Mouse (Mus musculus): ENCODE measurements around the gene Dhx16. TPM values are rescaled to one million over a fixed set of nuclear protein-coding genes. Genes with fewer than 3 reads are reported as not detected.
"Not testable (repeated sequence)": the region's sequence is repeated elsewhere in the genome, so short reads cannot be mapped to it uniquely, and the experiment has no call there.

Dhx16 gene
- polyA plus RNA-seq, 1 experiment from 2014 or later, result 52.6 TPM

- 74% methylated on average over 5 of the region's 5 CpGs for WGBS
- Histone ChIP-seq H3K4me3 (peak overlapping the region; percentile 2; the same call in 1 of the 2 replicates), H3K27ac (replicated peaks) (peak overlapping the region; percentile 51), H3K9me3 (no peaks in the 10 kb centered on the region), H3K27me3 (replicated peaks; ENCODE audit: low read depth, poor library complexity, severe bottlenecking) (no peaks in the 10 kb centered on the region), H3K36me3 (replicated peaks) (peaks cover 62% of the 10 kb centered on the region), H3K4me1 (peaks cover 21% of the 10 kb centered on the region)
- DNase-seq (ENCODE audit: low spot score), result peak; percentile 36
Observed at GRCm38 (mm10) chr17:35920862-35921562, 41.4 kb downstream of the Dhx16 start.

DNA sequence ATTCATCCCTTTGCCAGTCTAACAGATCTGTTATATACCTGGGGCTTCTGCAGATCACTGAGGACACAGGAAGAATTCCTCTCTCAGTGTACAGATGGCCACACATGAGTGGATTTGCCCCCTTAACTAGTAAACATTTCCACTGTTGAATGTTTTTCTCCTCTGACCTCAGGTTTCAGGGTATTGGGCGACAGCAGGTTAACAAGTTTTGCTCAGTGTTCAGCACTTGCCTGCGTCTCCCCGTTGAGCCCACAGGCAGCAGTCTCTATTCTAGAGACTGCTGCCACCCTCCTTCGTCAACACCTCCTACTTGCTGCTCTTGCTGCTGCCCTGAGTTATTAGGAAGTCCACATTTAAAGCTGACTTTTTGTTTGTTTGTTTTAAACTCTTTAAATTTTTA, 42.1 kb downstream of the Dhx16 start:
- H3K27ac ChIP-seq (replicated peaks), result no peak overlapping the region

GRCm38 (mm10) chr17:35922566-35922965, 42.9 kb downstream of the Dhx16 start:
- Histone ChIP-seq H3K4me1 (peaks cover 21% of the 10 kb centered on the region), H3K27me3 (replicated peaks; ENCODE audit: low read depth, poor library complexity, severe bottlenecking) (no peaks in the 10 kb centered on the region), H3K27ac (replicated peaks) (no peak overlapping the region), H3K9me3 (no peaks in the 10 kb centered on the region), H3K36me3 (replicated peaks) (peaks cover 73% of the 10 kb centered on the region), H3K4me3 (no peak overlapping the region)
- DNase-seq (ENCODE audit: low spot score), result no peak
- 89% methylated on average over 3 of the region's 3 CpGs for WGBS

More for the DNA sequence above, 42.1 kb downstream of the Dhx16 start:
- H3K27me3 ChIP-seq (replicated peaks; ENCODE audit: low read depth, poor library complexity, severe bottlenecking), result no peaks in the 10 kb centered on the region
- no peak overlapping the region for H3K4me3 ChIP-seq
- WGBS, result 91% methylated on average over 4 of the region's 4 CpGs
- H3K36me3 ChIP-seq (replicated peaks), result peaks cover 69% of the 10 kb centered on the region
- H3K9me3 ChIP-seq, result no peaks in the 10 kb centered on the region
- H3K4me1 ChIP-seq, result peaks cover 21% of the 10 kb centered on the region
- DNase-seq (ENCODE audit: low spot score), result no peak

DNA sequence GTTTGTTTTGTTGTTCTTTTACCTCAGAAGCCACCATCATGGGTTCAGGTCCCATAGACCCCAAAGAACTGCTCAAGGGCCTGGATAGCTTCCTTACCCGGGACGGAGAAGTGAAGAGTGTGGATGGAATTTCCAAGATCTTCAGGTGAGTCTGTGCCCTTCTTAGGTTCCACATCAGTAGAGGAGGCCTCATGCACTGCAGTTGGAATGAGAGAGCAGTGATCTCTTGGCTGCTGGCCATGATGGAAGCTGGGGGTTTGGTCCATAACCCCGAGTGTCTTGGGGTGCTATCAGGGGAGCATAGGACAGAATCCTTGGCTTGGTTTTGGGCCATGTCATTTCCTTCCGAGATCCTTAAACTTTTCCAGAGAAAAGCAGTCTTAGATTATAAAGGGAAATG, 43.7 kb downstream of the Dhx16 start:
- 95% methylated on average over 4 of the region's 4 CpGs for WGBS
- Histone ChIP-seq H3K27ac (replicated peaks) (no peak overlapping the region), H3K9me3 (no peaks in the 10 kb centered on the region), H3K27me3 (replicated peaks; ENCODE audit: low read depth, poor library complexity, severe bottlenecking) (no peaks in the 10 kb centered on the region), H3K36me3 (replicated peaks) (peaks cover 76% of the 10 kb centered on the region), H3K4me3 (no peak overlapping the region), H3K4me1 (peaks cover 21% of the 10 kb centered on the region)
- no peak for DNase-seq (ENCODE audit: low spot score)

GRCm38 (mm10) chr17:35927471-35927870, 47.9 kb downstream of the Dhx16 start:
- DNase-seq (ENCODE audit: low spot score), result no peak
- WGBS, result 92% methylated on average over 1 of the region's 1 CpGs
- Histone ChIP-seq H3K9me3 (no peaks in the 10 kb centered on the region), H3K27ac (replicated peaks) (no peak overlapping the region), H3K36me3 (replicated peaks) (peaks cover 99% of the 10 kb centered on the region), H3K4me3 (no peak overlapping the region), H3K27me3 (replicated peaks; ENCODE audit: low read depth, poor library complexity, severe bottlenecking) (no peaks in the 10 kb centered on the region), H3K4me1 (no peaks in the 10 kb centered on the region)

DNA sequence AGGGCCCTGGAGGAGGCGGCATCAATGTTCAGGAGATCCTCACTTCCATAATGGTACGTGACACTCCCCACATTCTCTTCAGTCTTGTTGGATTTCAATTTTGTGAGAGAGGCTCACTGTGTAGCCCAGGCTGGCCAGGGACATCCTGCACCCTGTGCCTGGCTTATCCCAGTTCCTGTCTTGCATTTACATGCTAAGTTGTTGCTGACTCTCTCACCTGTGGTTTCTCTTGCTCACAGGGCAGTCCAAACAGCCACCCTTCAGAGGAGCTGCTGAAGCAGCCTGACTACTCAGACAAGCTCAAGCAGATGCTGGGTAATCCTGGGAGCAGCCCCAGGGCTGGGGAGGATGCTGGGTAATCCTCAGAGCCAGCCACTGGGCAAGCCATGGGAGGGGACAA, 49.9 kb downstream of the Dhx16 start:
- no peak for DNase-seq (ENCODE audit: low spot score)
- Histone ChIP-seq H3K4me3 (no peak overlapping the region), H3K36me3 (replicated peaks) (peaks cover 82% of the 10 kb centered on the region), H3K27me3 (replicated peaks; ENCODE audit: low read depth, poor library complexity, severe bottlenecking) (no peaks in the 10 kb centered on the region), H3K9me3 (no peaks in the 10 kb centered on the region), H3K27ac (replicated peaks) (no peak overlapping the region), H3K4me1 (no peaks in the 10 kb centered on the region)
- 96% methylated on average over 2 of the region's 2 CpGs for WGBS

GRCm38 (mm10) chr17:35930627-35931026, 51.0 kb downstream of the Dhx16 start:
- Histone ChIP-seq H3K27ac (replicated peaks) (no peak overlapping the region), H3K4me3 (no peak overlapping the region), H3K9me3 (no peaks in the 10 kb centered on the region), H3K4me1 (no peaks in the 10 kb centered on the region), H3K27me3 (replicated peaks; ENCODE audit: low read depth, poor library complexity, severe bottlenecking) (no peaks in the 10 kb centered on the region), H3K36me3 (replicated peaks) (peaks cover 71% of the 10 kb centered on the region)
- DNase-seq (ENCODE audit: low spot score), result no peak
- 97% methylated on average over 12 of the region's 12 CpGs for WGBS

DNA sequence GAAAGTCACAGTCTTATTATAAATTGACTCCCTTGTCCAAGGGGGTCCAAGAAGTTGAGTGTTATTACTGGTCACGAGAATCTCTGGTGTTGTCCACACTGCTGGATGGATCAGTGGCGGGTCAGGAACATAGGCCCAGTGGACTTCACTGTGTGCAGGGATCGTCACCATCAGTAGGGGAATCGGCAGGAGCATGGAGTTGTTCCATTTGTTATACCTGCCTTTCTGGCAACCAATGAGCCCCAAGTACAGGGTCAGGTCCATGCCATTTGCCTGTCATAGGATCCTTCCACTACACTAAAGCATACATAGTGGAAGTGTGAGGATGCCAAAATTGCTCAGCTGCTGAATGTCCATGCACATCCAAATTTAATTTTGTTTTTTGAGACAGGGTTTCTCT, 53.0 kb downstream of the Dhx16 start:
- H3K27me3 ChIP-seq (replicated peaks; ENCODE audit: low read depth, poor library complexity, severe bottlenecking), result no peaks in the 10 kb centered on the region
- WGBS, result 95% methylated on average over 4 of the region's 4 CpGs
- H3K4me3 ChIP-seq, result no peak overlapping the region
- no peak for DNase-seq (ENCODE audit: low spot score)
- H3K36me3 ChIP-seq (replicated peaks), result peaks cover 51% of the 10 kb centered on the region
- no peaks in the 10 kb centered on the region for H3K9me3 ChIP-seq
- H3K4me1 ChIP-seq, result no peaks in the 10 kb centered on the region
- no peak overlapping the region for H3K27ac ChIP-seq (replicated peaks)

- H3K9me3 ChIP-seq; H3K4me3 ChIP-seq; H3K27ac ChIP-seq (replicated peaks); H3K4me1 ChIP-seq; H3K27me3 ChIP-seq (replicated peaks; ENCODE audit: low read depth, poor library complexity, severe bottlenecking); DNase-seq (ENCODE audit: low spot score): not testable (repeated sequence)
- H3K36me3 ChIP-seq (replicated peaks), result peaks cover 20% of the 10 kb centered on the region
- WGBS, result 89% methylated on average over 14 of the region's 14 CpGs
Observed at GRCm38 (mm10) chr17:35935763-35936162, 56.1 kb downstream of the Dhx16 start.

GRCm38 (mm10) chr17:35937700-35938348, 58.2 kb downstream of the Dhx16 start:
- Histone ChIP-seq H3K27ac (replicated peaks) (no peak overlapping the region), H3K27me3 (replicated peaks; ENCODE audit: low read depth, poor library complexity, severe bottlenecking) (no peaks in the 10 kb centered on the region), H3K9me3 (peaks cover 3% of the 10 kb centered on the region; the same call in 1 of the 2 replicates), H3K36me3 (replicated peaks) (no peaks in the 10 kb centered on the region), H3K4me3 (no peak overlapping the region), H3K4me1 (no peaks in the 10 kb centered on the region)
- DNase-seq (ENCODE audit: low spot score), result peak; percentile 61
- 56% methylated on average over 2 of the region's 2 CpGs for WGBS

DNA sequence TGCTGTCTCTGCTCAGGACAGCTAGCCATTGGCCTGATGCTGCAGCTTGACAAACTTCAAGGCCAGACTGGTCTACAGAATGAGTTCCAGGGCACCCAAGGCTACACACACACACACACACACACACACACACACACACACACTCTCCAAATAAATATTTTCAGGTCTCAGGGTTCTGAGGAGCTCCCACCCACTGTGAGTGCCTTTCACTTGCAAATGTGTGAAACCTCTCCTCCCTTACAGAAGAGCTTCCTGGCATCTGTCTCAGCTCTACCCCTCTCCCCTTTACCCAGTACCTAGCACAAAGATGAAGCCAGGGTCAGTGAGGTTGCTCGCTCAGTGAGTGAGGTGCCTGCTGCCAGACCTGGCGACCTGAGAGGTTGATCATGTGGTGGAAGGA, 59.5 kb downstream of the Dhx16 start:
- Histone ChIP-seq H3K27ac (replicated peaks) (no peak overlapping the region), H3K36me3 (replicated peaks) (no peaks in the 10 kb centered on the region), H3K27me3 (replicated peaks; ENCODE audit: low read depth, poor library complexity, severe bottlenecking) (no peaks in the 10 kb centered on the region), H3K9me3 (peaks cover 3% of the 10 kb centered on the region; the same call in 1 of the 2 replicates), H3K4me1 (no peaks in the 10 kb centered on the region), H3K4me3 (no peak overlapping the region)
- DNase-seq (ENCODE audit: low spot score), result no peak
- WGBS, result 60% methylated on average over 2 of the region's 2 CpGs

- no peak overlapping the region for H3K4me3 ChIP-seq
- no peak overlapping the region for H3K27ac ChIP-seq (replicated peaks)
- peaks cover 3% of the 10 kb centered on the region; the same call in 1 of the 2 replicates for H3K9me3 ChIP-seq
- no peak for DNase-seq (ENCODE audit: low spot score)
- no peaks in the 10 kb centered on the region for H3K36me3 ChIP-seq (replicated peaks)
- no peaks in the 10 kb centered on the region for H3K27me3 ChIP-seq (replicated peaks; ENCODE audit: low read depth, poor library complexity, severe bottlenecking)
- WGBS, result 55% methylated on average over 1 of the region's 1 CpGs
- H3K4me1 ChIP-seq, result no peaks in the 10 kb centered on the region
Observed at GRCm38 (mm10) chr17:35939941-35940340, 60.3 kb downstream of the Dhx16 start.
